Mouse (Mus musculus) C2C12 (cell line): ENCODE data around the gene Rbak. TPM values are rescaled to one million over a fixed set of nuclear protein-coding genes. Genes with fewer than 3 reads are reported as not detected.

Experiments
- H3K27me3 ChIP-seq: one replicate; pipeline ENCODE4 v1.6.1; 2011; ENCODE audit not compliant: control insufficient read depth, insufficient read depth, insufficient read length
- H3K36me3 ChIP-seq: one replicate; pipeline ENCODE4 v1.6.1; 2011; ENCODE audit not compliant: control insufficient read depth, insufficient read depth
- H3K4me3 ChIP-seq: one replicate; pipeline ENCODE4 v1.5.1; 2011; ENCODE audit warnings: mild to moderate bottlenecking, control low read depth; ENCODE audit not compliant: poor library complexity, insufficient read depth, severe bottlenecking
- H3K79me2 ChIP-seq: one replicate; pipeline ENCODE4 v1.6.1; 2011; ENCODE audit not compliant: control insufficient read depth, insufficient read depth
- H3K79me3 ChIP-seq: one replicate; pipeline ENCODE4 v1.6.1; 2011; ENCODE audit warnings: low read depth, control low read depth
- H3ac ChIP-seq: one replicate; pipeline ENCODE3; 2011; ENCODE audit warnings: low read depth; ENCODE audit not compliant: control insufficient read depth, insufficient read length
- CEBPB ChIP-seq: IDR thresholded peaks from one replicate; pipeline ENCODE4 v1.6.1; 2011; ENCODE audit warnings: low read depth, mild to moderate bottlenecking, control low read depth, moderate library complexity
- CTCF ChIP-seq: IDR thresholded peaks from one replicate; pipeline ENCODE4 v1.5.1; 2011; ENCODE audit not compliant: control insufficient read depth, insufficient read depth, insufficient read length
- FOSL1 ChIP-seq: IDR thresholded peaks from one replicate; pipeline ENCODE4 v1.8.0; 2011; ENCODE audit warnings: mild to moderate bottlenecking, low read length; ENCODE audit not compliant: poor library complexity, insufficient read depth, severe bottlenecking
- MAX ChIP-seq: IDR thresholded peaks from one replicate; pipeline ENCODE4 v1.6.1; 2011; ENCODE audit warnings: mild to moderate bottlenecking, control low read depth
- MYOD1 ChIP-seq: IDR thresholded peaks from one replicate; pipeline ENCODE4 v1.6.1; 2011; ENCODE audit warnings: low read depth; ENCODE audit not compliant: control insufficient read depth, insufficient read length
- MYOG ChIP-seq: IDR thresholded peaks from one replicate; pipeline ENCODE4 v1.6.1; 2011; ENCODE audit not compliant: control insufficient read depth, insufficient read length; ENCODE audit errors: extremely low read depth
- USF1 ChIP-seq: IDR thresholded peaks from one replicate; pipeline ENCODE4 v1.6.1; 2011; ENCODE audit warnings: low read depth, mild to moderate bottlenecking, control low read depth, moderate library complexity
- polyA plus RNA-seq: library from polyadenylated mRNA; unstranded; fragments of >200 nt; fragmentation: generic; extraction: Trizol; gene quantifications from one replicate; pipeline ENCODE4 v1.2.1, GENCODE M21; 2012; ENCODE audit warnings: missing spikeins

Gene Rbak
- polyA plus RNA-seq, 1 experiment = 2.8 TPM

DNA sequence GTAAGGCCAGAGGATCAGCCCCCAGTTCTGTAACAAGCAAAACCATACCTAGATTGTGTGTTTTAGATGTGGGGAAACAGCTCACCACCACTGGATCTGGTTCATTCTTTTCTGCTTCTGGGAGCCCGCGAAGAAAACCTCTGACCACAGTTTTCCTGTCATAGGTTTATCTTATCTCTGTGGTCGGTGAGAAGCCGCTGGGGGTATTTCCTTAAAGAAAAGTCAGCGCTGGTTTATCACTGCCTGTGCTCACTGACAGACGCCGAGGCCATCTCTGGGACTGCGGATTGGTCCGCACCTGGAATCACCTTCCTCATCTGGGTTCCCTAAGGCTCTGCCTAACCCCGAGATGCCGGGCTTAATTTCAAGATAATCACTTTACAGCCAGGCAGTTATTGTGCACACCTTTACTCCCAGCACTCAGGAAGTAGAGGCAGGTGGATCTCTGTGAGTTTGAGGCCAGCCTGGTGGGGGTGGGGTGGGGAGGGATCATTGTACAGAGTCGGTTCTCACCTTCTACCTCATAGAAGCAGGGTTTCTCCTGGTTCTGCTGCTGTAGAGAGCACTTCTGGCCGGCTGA is 47.5 kb downstream of the Rbak start:
- H3K27me3 ChIP-seq = no peaks in the 10 kb centered on the region
- no peak overlapping the region for H3ac ChIP-seq
- H3K4me3 ChIP-seq = no peak overlapping the region
- H3K79me3 ChIP-seq = no peaks in the 10 kb centered on the region
- H3K36me3 ChIP-seq = no peaks in the 10 kb centered on the region
- H3K79me2 ChIP-seq = no peaks in the 10 kb centered on the region
- TF ChIP-seq MAX (no peak), CEBPB (no peak), CTCF (no peak), MYOG (no peak), USF1 (no peak), FOSL1 (no peak), MYOD1 (no peak)

GRCm38 (mm10) chr5:143130342-143130741 is 50.2 kb downstream of the Rbak start:
- Histone ChIP-seq H3K27me3 (no peaks in the 10 kb centered on the region), H3ac (no peak overlapping the region), H3K4me3 (no peak overlapping the region), H3K36me3 (no peaks in the 10 kb centered on the region), H3K79me3 (no peaks in the 10 kb centered on the region), H3K79me2 (no peaks in the 10 kb centered on the region)
- TF ChIP-seq USF1 = no peak
- TF ChIP-seq CTCF = no peak
- TF ChIP-seq MYOD1 = no peak
- no peak for TF ChIP-seq MYOG
- TF ChIP-seq CEBPB = no peak
- no peak for TF ChIP-seq MAX
- TF ChIP-seq FOSL1 = no peak

DNA sequence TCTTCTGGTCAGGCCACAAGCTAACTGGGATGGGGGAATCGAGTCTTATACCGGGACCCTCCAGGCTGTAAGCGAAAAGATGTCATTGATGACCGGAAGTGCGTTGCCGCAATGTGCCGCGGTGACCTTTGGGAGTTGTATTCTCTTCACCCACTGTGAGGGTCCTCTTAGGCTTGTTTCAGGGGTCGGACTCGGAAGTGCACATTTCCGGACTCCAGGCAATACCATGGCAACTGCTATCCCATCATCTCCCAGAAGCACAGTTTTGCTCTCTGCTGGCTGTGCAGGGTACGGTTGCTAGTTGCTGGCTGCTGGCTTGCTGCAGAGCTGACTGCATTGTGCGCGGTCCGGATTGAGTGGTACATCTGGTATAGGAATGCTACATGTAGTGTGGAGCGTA is 51.5 kb downstream of the Rbak start:
- Histone ChIP-seq H3K79me3 (no peaks in the 10 kb centered on the region), H3K36me3 (no peaks in the 10 kb centered on the region), H3K79me2 (no peaks in the 10 kb centered on the region), H3K4me3 (no peak overlapping the region), H3K27me3 (peaks cover 3% of the 10 kb centered on the region), H3ac (no peak overlapping the region)
- no peak for TF ChIP-seq MAX
- no peak for TF ChIP-seq CEBPB
- no peak for TF ChIP-seq FOSL1
- TF ChIP-seq MYOG = no peak
- TF ChIP-seq MYOD1 = no peak
- no peak for TF ChIP-seq CTCF
- no peak for TF ChIP-seq USF1

GRCm38 (mm10) chr5:143127837-143128236 is 52.7 kb downstream of the Rbak start:
- TF ChIP-seq CEBPB (no peak), MYOG (no peak), MYOD1 (no peak), MAX (no peak)
- Histone ChIP-seq H3K27me3 (peaks cover 8% of the 10 kb centered on the region), H3K36me3 (no peaks in the 10 kb centered on the region), H3K4me3 (no peak overlapping the region), H3ac (no peak overlapping the region), H3K79me3 (no peaks in the 10 kb centered on the region), H3K79me2 (no peaks in the 10 kb centered on the region)

- Histone ChIP-seq H3K36me3 (no peaks in the 10 kb centered on the region), H3K79me3 (no peaks in the 10 kb centered on the region)
Observed at GRCm38 (mm10) chr5:143126908-143127307, 53.7 kb downstream of the Rbak start.

GRCm38 (mm10) chr5:143126089-143126488 is 54.5 kb downstream of the Rbak start:
- H3K27me3 ChIP-seq = peaks cover 8% of the 10 kb centered on the region
- TF ChIP-seq MYOG (no peak), MYOD1 (no peak), CTCF (no peak), CEBPB (no peak), USF1 (no peak), MAX (no peak), FOSL1 (no peak)
- H3K79me3 ChIP-seq = no peaks in the 10 kb centered on the region
- H3K36me3 ChIP-seq = no peaks in the 10 kb centered on the region
- H3ac ChIP-seq = no peak overlapping the region
- no peaks in the 10 kb centered on the region for H3K79me2 ChIP-seq
- no peak overlapping the region for H3K4me3 ChIP-seq

More at GRCm38 (mm10) chr5:143126908-143127307, 53.7 kb downstream of the Rbak start:
- no peaks in the 10 kb centered on the region for H3K79me2 ChIP-seq
- no peak overlapping the region for H3K4me3 ChIP-seq
- TF ChIP-seq MAX (no peak), CEBPB (no peak), MYOD1 (no peak), USF1 (no peak), CTCF (no peak), FOSL1 (no peak), MYOG (no peak)
- H3K27me3 ChIP-seq = peaks cover 8% of the 10 kb centered on the region
- H3ac ChIP-seq = no peak overlapping the region
